Mouse (Mus musculus) midbrain, embryonic 10.5 days (tissue): ENCODE measurements around the gene Gid4. TPM values are rescaled to one million over a fixed set of nuclear protein-coding genes. Genes with fewer than 3 reads are reported as not detected.
A peak's percentile ranks its signal among the peaks of the same experiment; 100 is the strongest.
"Not testable (repeated sequence)": the region's sequence is repeated elsewhere in the genome, so short reads cannot be mapped to it uniquely, and the experiment has no call there.

ENCODE experiments used
- DNase-seq: peaks from one replicate; pipeline ENCODE4 v3.0.0-alpha.2; 2017; ENCODE audit warnings: low spot score
- H3K27ac ChIP-seq: fragments of 300-500 bp; sonication (generic); replicated peaks from 2 replicates; pipeline ENCODE4 v1.5.1; 2016; ENCODE audit warnings: mild to moderate bottlenecking
- H3K27me3 ChIP-seq: fragments of 300-500 bp; sonication (generic); 2 replicates; pipeline ENCODE4 v1.6.1; 2016; ENCODE audit warnings: low read depth, mild to moderate bottlenecking; ENCODE audit not compliant: poor library complexity, severe bottlenecking
- H3K36me3 ChIP-seq: fragments of 300-500 bp; sonication (generic); 2 replicates; pipeline ENCODE4 v1.6.1; 2016; ENCODE audit warnings: mild to moderate bottlenecking, moderate library complexity
- H3K4me1 ChIP-seq: fragments of 300-500 bp; sonication (generic); 2 replicates; pipeline ENCODE4 v1.6.1; 2016
- H3K4me3 ChIP-seq: fragments of 300-500 bp; sonication (generic); 2 replicates; pipeline ENCODE4 v1.5.1; 2016; ENCODE audit warnings: mild to moderate bottlenecking, moderate library complexity
- H3K9me3 ChIP-seq: fragments of 300-500 bp; sonication (generic); replicated peaks from 2 replicates; pipeline ENCODE4 v1.6.1; 2016; ENCODE audit warnings: mild to moderate bottlenecking
- WGBS: fragments of 180-500 bp; shearing (Covaris S2); methylation state at CpG from one replicate; pipeline ENCODE4 v1.1.7; 2016; 5-methylcytosine and 5-hydroxymethylcytosine counted together
- polyA plus RNA-seq: library from polyadenylated mRNA; unstranded; fragments of >200 nt; fragmentation: Nextera tagmentation; extraction: Ambion mirVana; gene quantifications from 2 replicates; pipeline ENCODE4 v1.2.1, GENCODE M21; 2016

The Gid4 gene
- polyA plus RNA-seq, 1 experiment from 2014 or later: 31.7 TPM

DNA sequence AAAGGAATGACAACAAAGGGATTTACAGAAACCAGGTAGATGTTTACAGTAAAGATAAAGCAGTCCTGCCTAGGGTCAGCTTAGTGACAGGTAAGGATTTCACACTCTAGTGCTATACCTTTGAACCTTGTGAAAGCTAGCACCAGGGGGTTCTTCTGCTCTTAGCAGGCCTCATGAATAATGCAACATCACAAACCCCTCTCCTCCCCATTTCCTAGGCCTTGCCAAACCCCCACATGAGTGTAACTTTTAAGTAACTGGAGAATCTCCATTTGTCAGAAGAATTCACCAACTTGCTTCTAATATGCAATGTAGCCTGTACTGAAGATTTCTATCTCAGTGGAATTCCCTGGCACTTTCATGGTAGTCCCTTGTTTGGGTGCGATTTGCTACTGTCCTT is 22.7 kb downstream of the Gid4 start:
- 34% methylated on average over 1 of the region's 1 CpGs for WGBS
- not testable (repeated sequence) for H3K27me3 ChIP-seq, DNase-seq, H3K4me1 ChIP-seq, H3K27ac ChIP-seq, H3K4me3 ChIP-seq, H3K9me3 ChIP-seq
- peaks cover 94% of the 10 kb centered on the region for H3K36me3 ChIP-seq

DNA sequence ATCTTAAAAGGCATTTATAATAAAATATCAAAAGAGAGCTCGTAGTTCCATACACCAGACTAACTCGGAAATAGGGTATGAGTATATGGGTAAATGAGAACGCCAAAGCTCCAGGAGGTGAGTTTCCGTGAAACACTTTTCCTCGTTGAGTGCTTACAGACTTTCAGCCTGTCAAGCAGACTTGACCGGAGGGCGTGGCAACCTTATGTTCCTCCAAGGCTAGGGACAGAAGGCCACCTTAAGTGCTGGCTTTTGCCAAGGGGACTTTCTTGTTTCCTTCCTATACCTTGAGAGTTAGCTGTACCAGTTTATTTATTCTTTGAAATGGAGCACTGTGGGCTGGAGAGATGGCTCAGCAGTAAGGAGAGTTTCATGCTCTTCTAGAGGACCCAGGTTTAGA is 23.2 kb downstream of the Gid4 start:
- H3K4me3 ChIP-seq: no peak overlapping the region
- 59% methylated on average over 7 of the region's 7 CpGs for WGBS
- no peak for DNase-seq
- H3K9me3 ChIP-seq: no peaks in the 10 kb centered on the region
- peaks cover 90% of the 10 kb centered on the region for H3K36me3 ChIP-seq
- no peaks in the 10 kb centered on the region for H3K4me1 ChIP-seq
- no peaks in the 10 kb centered on the region for H3K27me3 ChIP-seq
- no peak overlapping the region for H3K27ac ChIP-seq

GRCm38 (mm10) chr11:60442896-60443295 is 26.0 kb downstream of the Gid4 start:
- 90% methylated on average over 6 of the region's 6 CpGs for WGBS
- H3K9me3 ChIP-seq: no peaks in the 10 kb centered on the region
- no peak for DNase-seq
- H3K27ac ChIP-seq: no peak overlapping the region
- no peaks in the 10 kb centered on the region for H3K27me3 ChIP-seq
- H3K36me3 ChIP-seq: peaks cover 63% of the 10 kb centered on the region
- no peak overlapping the region for H3K4me3 ChIP-seq
- no peaks in the 10 kb centered on the region for H3K4me1 ChIP-seq

- no peak for DNase-seq
Measured at GRCm38 (mm10) chr11:60444007-60444406, 27.1 kb downstream of the Gid4 start.

GRCm38 (mm10) chr11:60454080-60454744 is 37.3 kb downstream of the Gid4 start, which contains the start of gene Drg2:
Gene Drg2, plus strand, starts transcription at chr11:60454591.
- H3K4me1 ChIP-seq: peaks cover 12% of the 10 kb centered on the region
- peak within 1 kb of the TSS; percentile 82 for H3K27ac ChIP-seq
- DNase-seq: peak; percentile 91

More at GRCm38 (mm10) chr11:60444007-60444406, 27.1 kb downstream of the Gid4 start:
- Histone ChIP-seq H3K9me3 (no peaks in the 10 kb centered on the region), H3K27me3 (no peaks in the 10 kb centered on the region), H3K36me3 (peaks cover 51% of the 10 kb centered on the region), H3K27ac (no peak overlapping the region), H3K4me1 (no peaks in the 10 kb centered on the region), H3K4me3 (no peak overlapping the region)
- 85% methylated on average over 4 of the region's 4 CpGs for WGBS

DNA sequence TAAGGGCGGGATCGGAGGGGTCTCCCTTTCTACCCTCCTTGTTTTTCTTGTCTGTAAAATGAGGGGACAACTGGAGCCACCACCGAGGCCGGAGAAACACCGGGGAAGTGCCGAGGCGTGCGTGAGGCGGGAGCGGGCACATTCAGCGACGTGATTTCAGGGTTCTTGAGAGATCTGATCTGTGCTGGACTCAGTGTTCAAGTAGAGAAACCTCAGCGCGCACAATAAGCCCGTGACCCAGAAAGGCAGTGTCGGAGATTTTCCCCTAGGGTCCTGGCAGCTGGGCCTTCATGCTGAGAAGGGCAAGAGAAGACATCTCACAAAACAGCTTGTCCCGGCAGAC is 37.8 kb downstream of the Gid4 start:
- Histone ChIP-seq H3K27ac (peak overlapping the region; percentile 82), H3K27me3 (no peaks in the 10 kb centered on the region; the same call in 1 of the 2 replicates), H3K4me1 (peaks cover 12% of the 10 kb centered on the region), H3K9me3 (no peaks in the 10 kb centered on the region), H3K36me3 (peaks cover 40% of the 10 kb centered on the region), H3K4me3 (peak overlapping the region; percentile 77)
- DNase-seq: no peak
- 1% methylated on average over 17 of the region's 17 CpGs for WGBS

More at GRCm38 (mm10) chr11:60454080-60454744, 37.3 kb downstream of the Gid4 start, which contains the start of gene Drg2:
- Histone ChIP-seq H3K4me3 (peak within 1 kb of the TSS; percentile 77), H3K27me3 (no peaks in the 10 kb centered on the region; the same call in 1 of the 2 replicates), H3K36me3 (peaks cover 35% of the 10 kb centered on the region), H3K9me3 (no peaks in the 10 kb centered on the region)
- WGBS: 6% methylated on average over 27 of the region's 27 CpGs

DNA sequence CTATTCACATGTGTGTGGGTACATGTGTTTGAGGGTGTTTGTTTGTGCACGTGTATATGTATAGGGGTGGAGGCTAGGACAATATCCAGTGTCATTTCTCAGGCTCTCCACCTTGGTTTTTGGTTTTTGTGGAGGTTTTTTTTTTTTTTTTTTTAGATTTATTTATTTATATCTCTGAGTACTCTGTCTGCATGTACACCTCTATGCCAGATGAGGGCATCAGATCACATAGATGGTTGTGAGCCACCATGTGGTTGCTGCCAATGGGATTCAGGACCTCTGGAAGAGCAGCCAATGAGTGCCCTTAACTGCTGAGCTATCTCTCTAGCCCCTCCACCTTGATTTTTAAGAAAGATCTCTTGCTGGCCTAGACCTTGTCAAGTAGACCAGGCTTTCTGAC is 41.0 kb downstream of the Gid4 start:
- peaks cover 12% of the 10 kb centered on the region for H3K4me1 ChIP-seq
- H3K27me3 ChIP-seq: no peaks in the 10 kb centered on the region
- no peak overlapping the region for H3K4me3 ChIP-seq
- no peak for DNase-seq
- H3K27ac ChIP-seq: no peak overlapping the region
- H3K9me3 ChIP-seq: no peaks in the 10 kb centered on the region
- WGBS: 95% methylated on average over 1 of the region's 1 CpGs
- peaks cover 72% of the 10 kb centered on the region for H3K36me3 ChIP-seq

GRCm38 (mm10) chr11:60465943-60466380 is 49.0 kb downstream of the Gid4 start:
- Histone ChIP-seq H3K4me3 (no peak overlapping the region), H3K27me3 (no peaks in the 10 kb centered on the region), H3K36me3 (peaks cover 98% of the 10 kb centered on the region), H3K4me1 (no peaks in the 10 kb centered on the region), H3K9me3 (no peaks in the 10 kb centered on the region), H3K27ac (no peak overlapping the region)
- 94% methylated on average over 2 of the region's 2 CpGs for WGBS
- DNase-seq: peak; percentile 24

DNA sequence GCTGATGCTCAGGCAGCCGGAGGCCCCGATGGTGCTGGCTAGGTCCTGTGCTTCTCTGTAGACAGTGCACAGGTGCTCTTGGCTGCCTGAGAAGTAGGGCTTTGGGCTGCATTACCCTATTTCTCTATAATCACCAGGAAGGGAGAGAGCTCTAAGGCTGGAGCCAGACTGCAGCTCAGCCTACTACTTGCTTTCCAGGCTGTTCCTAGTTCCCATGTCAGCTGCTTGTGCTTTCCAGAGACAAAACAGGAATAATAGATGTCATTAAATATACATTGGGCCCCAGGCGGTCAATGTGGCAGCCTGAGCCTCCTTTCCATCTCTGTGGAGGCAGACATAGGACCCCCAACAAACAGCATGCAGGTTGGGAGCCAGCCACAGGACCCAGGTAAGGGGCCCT is 52.1 kb downstream of the Gid4 start, which contains the start of gene Myo15:
Myo15 (plus strand) TSS at position 301 of the 400 bp plus-strand sequence.
- no peak within 1 kb of the TSS for H3K4me3 ChIP-seq
- H3K27me3 ChIP-seq: no peaks in the 10 kb centered on the region
- 95% methylated on average over 3 of the region's 3 CpGs for whole genome bisulfite sequencing
- H3K27ac ChIP-seq: no peak within 1 kb of the TSS
- H3K4me1 ChIP-seq: no peaks in the 10 kb centered on the region
- no peak for DNase-seq
- no peaks in the 10 kb centered on the region for H3K9me3 ChIP-seq
- peaks cover 67% of the 10 kb centered on the region for H3K36me3 ChIP-seq

DNA sequence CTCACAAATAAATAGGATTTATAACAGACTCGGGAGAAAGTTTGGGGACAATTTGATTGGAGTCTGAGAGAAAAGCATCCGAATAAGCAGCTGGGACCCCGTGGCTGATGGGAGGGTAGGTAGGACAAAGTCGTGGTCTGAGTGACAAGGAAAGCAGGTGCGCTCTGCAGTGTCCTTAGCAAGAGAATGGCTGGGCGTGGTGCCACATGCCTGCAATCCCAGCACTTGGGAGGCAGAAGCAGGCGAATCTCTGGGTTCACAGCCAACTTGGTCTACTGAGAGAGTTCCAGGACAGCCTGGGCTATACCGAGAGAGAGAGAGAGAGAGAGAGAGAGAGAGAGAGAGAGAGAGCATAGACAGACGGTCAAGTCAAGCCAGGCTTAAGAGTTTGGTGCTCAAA is 53.8 kb downstream of the Gid4 start:
- H3K4me3 ChIP-seq: no peak overlapping the region
- H3K36me3 ChIP-seq: peaks cover 50% of the 10 kb centered on the region
- peaks cover 4% of the 10 kb centered on the region; the same call in 1 of the 2 replicates for H3K4me1 ChIP-seq
- H3K27me3 ChIP-seq: no peaks in the 10 kb centered on the region
- no peak for DNase-seq
- H3K27ac ChIP-seq: no peak overlapping the region
- 84% methylated on average over 9 of the region's 9 CpGs for WGBS
- H3K9me3 ChIP-seq: no peaks in the 10 kb centered on the region

DNA sequence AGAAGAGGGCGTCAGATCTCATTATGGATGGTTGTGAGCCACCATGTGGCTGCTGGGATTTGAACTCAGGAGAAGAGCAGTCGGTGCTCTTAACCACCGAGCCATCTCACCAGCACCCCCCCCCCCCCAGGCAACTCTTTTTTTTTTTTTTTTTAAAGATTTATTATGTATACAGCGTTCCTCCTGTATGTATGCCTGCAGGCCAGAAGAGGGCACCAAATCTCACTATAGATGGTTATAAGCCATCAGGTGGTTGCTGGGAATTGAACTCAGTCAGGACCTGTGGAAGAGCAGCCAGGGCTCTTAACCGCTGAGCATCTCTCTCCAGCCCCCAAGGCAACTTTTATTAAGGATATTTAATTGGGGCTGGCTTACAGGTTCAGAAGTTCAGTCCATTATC is 57.6 kb downstream of the Gid4 start:
- Histone ChIP-seq H3K36me3 (peaks cover 12% of the 10 kb centered on the region), H3K4me3 (no peak overlapping the region), H3K4me1 (peaks cover 13% of the 10 kb centered on the region), H3K27me3 (no peaks in the 10 kb centered on the region), H3K9me3 (no peaks in the 10 kb centered on the region), H3K27ac (no peak overlapping the region)
- WGBS: 68% methylated on average over 5 of the region's 5 CpGs
- no peak for DNase-seq

DNA sequence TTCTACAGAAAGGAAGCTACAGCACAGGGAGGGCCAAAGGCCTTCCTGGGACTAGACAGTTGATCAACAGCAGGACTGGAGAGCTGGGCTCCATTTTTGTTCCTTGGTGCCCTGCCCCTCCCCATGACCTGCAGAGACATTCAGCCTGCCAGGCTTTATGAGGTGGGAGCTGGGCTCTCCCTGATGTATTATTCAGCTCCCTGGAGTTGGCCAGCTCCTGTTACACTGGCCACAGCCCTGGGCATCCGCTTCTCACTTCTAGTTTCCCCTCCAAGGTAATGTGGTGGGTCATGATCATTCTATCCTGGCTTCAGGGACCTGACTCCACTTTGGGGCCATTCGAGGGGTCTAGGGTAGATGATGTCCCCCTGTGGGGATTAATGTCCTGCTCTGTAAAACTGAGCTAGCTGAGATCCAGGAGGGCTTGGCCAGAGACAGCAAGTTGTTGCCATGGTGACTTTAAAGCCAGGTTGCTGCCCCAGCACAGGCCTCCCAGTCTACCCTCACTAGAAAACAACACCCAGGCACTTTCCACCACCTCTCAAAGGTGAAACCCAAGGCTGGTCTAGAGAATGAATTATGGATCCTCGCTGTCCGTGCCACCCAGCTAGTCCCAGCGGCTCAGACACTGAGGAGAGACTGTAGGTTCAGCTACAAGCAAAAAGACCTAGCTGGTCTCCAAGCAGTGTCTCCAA is 58.9 kb downstream of the Gid4 start:
- H3K27ac ChIP-seq: no peak overlapping the region
- no peak for DNase-seq
- WGBS: 87% methylated on average over 5 of the region's 5 CpGs

GRCm38 (mm10) chr11:60478121-60478520 is 61.2 kb downstream of the Gid4 start:
- 0 out of 2 replicates have a peak overlapping the region, but pooled peaks have one; percentile 7 for H3K4me3 ChIP-seq
- H3K27me3 ChIP-seq: no peaks in the 10 kb centered on the region
- DNase-seq: peak; percentile 20
- peak overlapping the region; percentile 39; the same call in 1 of the 2 replicates for H3K27ac ChIP-seq
- WGBS: 39% methylated on average over 17 of the region's 17 CpGs
- no peaks in the 10 kb centered on the region for H3K9me3 ChIP-seq
- H3K36me3 ChIP-seq: no peaks in the 10 kb centered on the region
- H3K4me1 ChIP-seq: peaks cover 13% of the 10 kb centered on the region

More for the DNA sequence above, 58.9 kb downstream of the Gid4 start:
- Histone ChIP-seq H3K4me1 (peaks cover 13% of the 10 kb centered on the region), H3K4me3 (no peak overlapping the region), H3K9me3 (no peaks in the 10 kb centered on the region), H3K27me3 (no peaks in the 10 kb centered on the region), H3K36me3 (0 out of 2 replicates have a peak, but pooled peaks cover under 1% of the 10 kb centered on the region)
